Mouse (Mus musculus): ENCODE measurements around the gene Pak6. TPM values are rescaled to one million over a fixed set of nuclear protein-coding genes. Genes with fewer than 3 reads are reported as not detected.
A peak's percentile ranks its signal among the peaks of the same experiment; 100 is the strongest.

Gene Pak6
- polyA plus RNA-seq, 1 experiment from 2014 or later: 1.9 TPM

DNA sequence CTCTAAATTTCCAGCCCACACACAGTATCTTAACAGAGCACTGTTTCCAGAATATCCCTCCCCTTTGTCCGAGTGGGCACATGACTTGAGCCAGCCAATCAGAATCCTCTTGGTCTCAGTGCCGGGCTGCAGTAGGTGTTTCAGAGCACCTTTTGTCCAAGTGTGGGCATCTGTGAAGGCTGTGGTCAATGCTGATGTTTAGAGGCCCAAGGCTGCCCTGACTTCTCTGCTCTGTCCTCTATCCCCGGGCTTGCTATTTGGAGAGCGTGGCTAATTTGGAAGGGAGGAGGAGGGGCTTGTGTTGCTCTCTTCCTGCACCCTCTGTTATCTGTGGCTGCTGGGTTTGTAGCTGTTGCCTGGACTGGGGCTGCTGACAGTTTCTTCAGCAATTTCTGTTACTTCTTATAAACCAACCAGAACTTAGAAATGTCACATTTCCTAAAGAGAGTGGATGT lies 3.1 kb upstream of the Pak6 start:
- 2% methylated on average over 4 of the region's 4 CpGs for WGBS
- peaks cover 12% of the 10 kb centered on the region; the same call in 1 of the 2 replicates for H3K4me1 ChIP-seq (replicated peaks; ENCODE audit: insufficient read depth, low read length)
- TF ChIP-seq CTCF (IDR thresholded peaks at IDR 0.05; ENCODE audit: low read depth): no peak
- no peak for ATAC-seq (replicated peaks; ENCODE audit: low FRiP score, low read depth)
- 0 out of 2 replicates have a peak overlapping the region, but pooled peaks have one; percentile 44 for H3K9ac ChIP-seq (ENCODE audit: low read depth, low read length)
- H3K4me2 ChIP-seq (ENCODE audit: low read length): peak overlapping the region; percentile 59
- H3K27me3 ChIP-seq (ENCODE audit: insufficient read depth, low read length): peaks cover 7% of the 10 kb centered on the region
- H3K4me3 ChIP-seq (replicated peaks; ENCODE audit: low read depth, low read length): peak overlapping the region; percentile 37
- no peaks in the 10 kb centered on the region for H3K36me3 ChIP-seq (ENCODE audit: insufficient read depth, low read length)
- H3K9me3 ChIP-seq (replicated peaks; ENCODE audit: low read length): no peaks in the 10 kb centered on the region
- no peak overlapping the region for H3K27ac ChIP-seq
- DNase-seq (ENCODE audit: low spot score): peak; percentile 67

- H3K36me3 ChIP-seq (ENCODE audit: insufficient read depth, low read length): no peaks in the 10 kb centered on the region
- no peak overlapping the region for H3K9ac ChIP-seq (ENCODE audit: low read depth, low read length)
- H3K4me3 ChIP-seq (replicated peaks; ENCODE audit: low read depth, low read length): no peak overlapping the region
- H3K4me1 ChIP-seq (replicated peaks; ENCODE audit: insufficient read depth, low read length): 0 out of 2 replicates have a peak, but pooled peaks cover 5% of the 10 kb centered on the region
- H3K4me2 ChIP-seq (ENCODE audit: low read length): no peak overlapping the region
- ATAC-seq (replicated peaks; ENCODE audit: low FRiP score, low read depth) (no peak), DNase-seq (ENCODE audit: low spot score) (no peak)
- TF ChIP-seq CTCF (IDR thresholded peaks at IDR 0.05; ENCODE audit: low read depth): no peak
- no peaks in the 10 kb centered on the region for H3K9me3 ChIP-seq (replicated peaks; ENCODE audit: low read length)
- WGBS: 81% methylated on average over 9 of the region's 9 CpGs
- H3K27ac ChIP-seq: no peak overlapping the region
- peaks cover 7% of the 10 kb centered on the region for H3K27me3 ChIP-seq (ENCODE audit: insufficient read depth, low read length)
Measured at GRCm38 (mm10) chr2:118661891-118662290, 1.2 kb upstream of the Pak6 start.

DNA sequence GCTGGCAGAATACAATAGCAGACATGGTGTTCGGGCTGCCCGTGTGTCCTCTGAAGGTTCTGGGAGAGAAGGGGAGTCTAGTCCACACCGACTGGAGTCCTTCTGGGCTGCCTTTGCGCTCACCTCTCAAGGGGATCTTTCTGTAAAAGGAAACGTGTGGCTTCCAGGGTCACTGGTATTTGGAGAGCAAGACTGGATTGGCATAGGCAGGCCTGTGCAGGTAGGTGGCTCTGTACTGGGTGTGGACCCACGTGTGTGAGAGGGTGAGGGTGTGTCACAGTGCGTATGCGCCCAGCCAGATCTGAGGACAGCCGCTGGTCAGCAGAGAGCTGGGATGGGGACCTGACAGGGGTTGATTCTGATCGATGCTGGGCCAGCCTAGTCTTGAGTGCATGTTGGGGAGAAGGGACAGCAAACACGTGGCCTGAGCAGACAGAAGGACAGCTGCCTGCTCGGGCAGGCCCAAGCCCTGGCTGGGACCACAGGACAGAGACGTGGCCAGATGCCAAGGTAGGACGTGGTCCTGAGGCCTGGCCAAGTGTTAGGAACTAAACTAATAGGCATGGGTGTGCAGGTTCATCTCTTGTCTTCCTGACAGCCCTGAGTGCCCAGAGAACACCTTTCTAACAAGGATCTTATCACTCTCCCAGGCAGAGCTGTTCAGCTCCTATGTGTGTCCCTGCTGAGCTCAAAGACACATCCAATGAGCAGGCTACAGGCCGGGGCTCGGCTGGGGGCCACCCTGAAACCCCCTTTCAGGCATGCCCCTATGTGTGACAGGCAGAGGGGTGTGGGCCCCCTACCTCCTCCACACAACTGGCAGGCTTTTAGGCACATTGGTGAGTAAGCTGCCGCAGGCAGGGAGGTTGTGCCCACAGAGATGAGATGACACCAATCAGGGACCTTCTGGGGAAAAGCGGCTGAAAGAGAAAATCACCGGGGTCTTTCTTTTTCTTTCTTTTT lies 982 bp downstream of the Pak6 start:
- 61% methylated on average over 19 of the region's 19 CpGs for WGBS

DNA sequence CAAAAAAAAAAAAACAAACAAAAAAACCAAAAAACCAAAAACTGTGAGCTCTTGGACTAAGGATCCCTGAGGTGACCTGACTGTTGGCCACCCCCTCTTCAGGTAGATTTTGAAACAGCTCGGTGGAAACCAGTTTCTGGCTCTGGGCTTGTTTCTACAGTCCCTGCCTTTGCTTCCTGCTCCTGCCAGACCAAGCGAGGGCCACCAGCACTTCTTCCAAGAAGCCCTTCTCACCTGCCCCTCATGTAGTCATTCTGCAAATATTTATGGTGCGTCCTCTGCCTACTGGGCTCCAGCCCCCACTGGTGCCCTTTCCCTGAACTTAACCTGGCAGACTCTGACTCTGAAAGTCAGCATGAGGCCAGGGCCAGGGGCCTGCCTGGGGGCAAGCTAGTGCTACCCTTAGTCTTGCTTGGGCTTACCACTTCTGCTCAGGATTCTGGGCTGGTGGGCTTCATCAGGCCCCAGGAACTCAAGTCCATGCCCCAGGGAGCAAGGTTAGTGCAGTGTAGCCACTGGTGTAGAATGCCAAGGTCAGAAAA lies 1.9 kb downstream of the Pak6 start:
- Histone ChIP-seq H3K27ac (no peak overlapping the region), H3K4me1 (replicated peaks; ENCODE audit: insufficient read depth, low read length) (0 out of 2 replicates have a peak, but pooled peaks cover 5% of the 10 kb centered on the region), H3K4me2 (ENCODE audit: low read length) (no peak overlapping the region), H3K4me3 (replicated peaks; ENCODE audit: low read depth, low read length) (no peak overlapping the region), H3K9ac (ENCODE audit: low read depth, low read length) (no peak overlapping the region), H3K36me3 (ENCODE audit: insufficient read depth, low read length) (no peaks in the 10 kb centered on the region), H3K9me3 (replicated peaks; ENCODE audit: low read length) (no peaks in the 10 kb centered on the region), H3K27me3 (ENCODE audit: insufficient read depth, low read length) (peaks cover 7% of the 10 kb centered on the region)
- TF ChIP-seq CTCF (IDR thresholded peaks at IDR 0.05; ENCODE audit: low read depth): no peak
- DNase-seq (ENCODE audit: low spot score) (no peak), ATAC-seq (replicated peaks; ENCODE audit: low FRiP score, low read depth) (no peak)
- 56% methylated on average over 3 of the region's 3 CpGs for WGBS

More for the DNA sequence above, 982 bp downstream of the Pak6 start:
- ATAC-seq (replicated peaks; ENCODE audit: low FRiP score, low read depth) (0 out of 2 replicates have a peak, but pooled peaks have one; percentile 30), DNase-seq (ENCODE audit: low spot score) (no peak)
- Histone ChIP-seq H3K27me3 (ENCODE audit: insufficient read depth, low read length) (peaks cover 7% of the 10 kb centered on the region), H3K9ac (ENCODE audit: low read depth, low read length) (peak overlapping the region; percentile 41; the same call in 1 of the 2 replicates), H3K4me2 (ENCODE audit: low read length) (peak overlapping the region; percentile 72), H3K27ac (no peak overlapping the region), H3K4me1 (replicated peaks; ENCODE audit: insufficient read depth, low read length) (0 out of 2 replicates have a peak, but pooled peaks cover 5% of the 10 kb centered on the region), H3K4me3 (replicated peaks; ENCODE audit: low read depth, low read length) (peak overlapping the region; percentile 36), H3K9me3 (replicated peaks; ENCODE audit: low read length) (no peaks in the 10 kb centered on the region), H3K36me3 (ENCODE audit: insufficient read depth, low read length) (no peaks in the 10 kb centered on the region)
- no peak for TF ChIP-seq CTCF (IDR thresholded peaks at IDR 0.05; ENCODE audit: low read depth)

DNA sequence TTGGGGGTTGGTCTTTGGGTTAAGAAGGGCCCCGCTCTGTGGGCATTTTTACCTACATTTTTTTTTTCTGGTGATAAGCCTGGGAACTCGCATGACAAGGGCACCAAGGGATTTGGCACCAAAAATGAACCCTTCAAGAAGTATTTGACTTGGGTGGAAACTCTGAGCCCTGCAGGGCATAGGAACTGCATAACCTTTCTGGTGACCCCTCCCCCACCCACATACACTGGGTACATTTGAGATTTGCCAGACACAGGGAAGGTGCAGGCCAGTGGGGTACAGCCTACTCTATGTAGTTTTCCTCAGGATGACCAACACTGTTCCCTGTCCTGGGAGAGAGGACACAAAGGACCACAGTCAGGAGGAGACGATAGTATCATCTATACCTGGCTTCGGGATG lies 2.5 kb downstream of the Pak6 start:
- WGBS: 71% methylated on average over 4 of the region's 4 CpGs
- ATAC-seq (replicated peaks; ENCODE audit: low FRiP score, low read depth) (no peak), DNase-seq (ENCODE audit: low spot score) (no peak)
- Histone ChIP-seq H3K9me3 (replicated peaks; ENCODE audit: low read length) (no peaks in the 10 kb centered on the region), H3K9ac (ENCODE audit: low read depth, low read length) (no peak overlapping the region), H3K27ac (no peak overlapping the region), H3K4me1 (replicated peaks; ENCODE audit: insufficient read depth, low read length) (0 out of 2 replicates have a peak, but pooled peaks cover 5% of the 10 kb centered on the region), H3K36me3 (ENCODE audit: insufficient read depth, low read length) (no peaks in the 10 kb centered on the region), H3K4me2 (ENCODE audit: low read length) (no peak overlapping the region), H3K27me3 (ENCODE audit: insufficient read depth, low read length) (peaks cover 7% of the 10 kb centered on the region), H3K4me3 (replicated peaks; ENCODE audit: low read depth, low read length) (no peak overlapping the region)
- TF ChIP-seq CTCF (IDR thresholded peaks at IDR 0.05; ENCODE audit: low read depth): no peak

- no peak for TF ChIP-seq CTCF (IDR thresholded peaks at IDR 0.05; ENCODE audit: low read depth)
- no peak overlapping the region for H3K27ac ChIP-seq
- peaks cover 3% of the 10 kb centered on the region for H3K27me3 ChIP-seq (ENCODE audit: insufficient read depth, low read length)
- H3K4me2 ChIP-seq (ENCODE audit: low read length): no peak overlapping the region
- DNase-seq (ENCODE audit: low spot score) (no peak), ATAC-seq (replicated peaks; ENCODE audit: low FRiP score, low read depth) (no peak)
- H3K4me3 ChIP-seq (replicated peaks; ENCODE audit: low read depth, low read length): no peak overlapping the region
- H3K36me3 ChIP-seq (ENCODE audit: insufficient read depth, low read length): no peaks in the 10 kb centered on the region
- H3K9ac ChIP-seq (ENCODE audit: low read depth, low read length): no peak overlapping the region
- H3K9me3 ChIP-seq (replicated peaks; ENCODE audit: low read length): no peaks in the 10 kb centered on the region
- 0 out of 2 replicates have a peak, but pooled peaks cover 5% of the 10 kb centered on the region for H3K4me1 ChIP-seq (replicated peaks; ENCODE audit: insufficient read depth, low read length)
- WGBS: 78% methylated on average over 5 of the region's 5 CpGs
Measured at GRCm38 (mm10) chr2:118667181-118667580, 4.1 kb downstream of the Pak6 start.

All from kidney, postnatal 0 days (tissue).